Mouse (Mus musculus) embryonic facial prominence, embryonic 11.5 days (tissue): ENCODE results near the gene Dcun1d5. TPM values are rescaled to one million over a fixed set of nuclear protein-coding genes. Genes with fewer than 3 reads are reported as not detected.

Source experiments
- ATAC-seq: fragments of 200-750 bp; cut with Nextera tagmentation; replicated peaks from 2 replicates; pipeline ENCODE4 v1.8.0; 2017; ENCODE audit warnings: low read depth; ENCODE audit not compliant: insufficient number of reproducible peaks, low FRiP score, low TSS enrichment
- DNase-seq: peaks from one replicate; pipeline ENCODE4 v3.0.0-alpha.2; 2015; ENCODE audit warnings: low spot score
- H3K27ac ChIP-seq: fragments of 300-500 bp; sonication (generic); replicated peaks from 2 replicates; pipeline ENCODE4 v1.5.1; 2014; ENCODE audit warnings: mild to moderate bottlenecking, low read depth, low read length, control low read depth
- H3K27me3 ChIP-seq: fragments of 300-500 bp; sonication (generic); 2 replicates; pipeline ENCODE4 v1.6.1; 2014; ENCODE audit warnings: mild to moderate bottlenecking, low read length, moderate library complexity, mixed read lengths; ENCODE audit not compliant: control insufficient read depth, insufficient read depth
- H3K36me3 ChIP-seq: fragments of 300-500 bp; sonication (generic); replicated peaks from 2 replicates; pipeline ENCODE4 v1.6.1; 2014; ENCODE audit warnings: low read depth, mild to moderate bottlenecking, low read length, moderate library complexity, mixed read lengths; ENCODE audit not compliant: control insufficient read depth, insufficient read depth
- H3K4me1 ChIP-seq: fragments of 300-500 bp; sonication (generic); 2 replicates; pipeline ENCODE4 v1.6.1; 2014; ENCODE audit warnings: low read length, mixed read lengths; ENCODE audit not compliant: control insufficient read depth, insufficient read depth
- H3K4me2 ChIP-seq: fragments of 300-500 bp; sonication (generic); 2 replicates; pipeline ENCODE4 v1.6.1; 2014; ENCODE audit warnings: low read depth, mild to moderate bottlenecking, control low read depth, low read length, moderate library complexity
- H3K4me3 ChIP-seq: fragments of 300-500 bp; sonication (generic); 2 replicates; pipeline ENCODE4 v1.5.1; 2014; ENCODE audit warnings: low read depth, low read length, control low read depth
- H3K9ac ChIP-seq: fragments of 300-500 bp; sonication (generic); replicated peaks from 2 replicates; pipeline ENCODE4 v1.6.1; 2014; ENCODE audit warnings: mild to moderate bottlenecking, control low read depth, low read length
- H3K9me3 ChIP-seq: fragments of 300-500 bp; sonication (generic); replicated peaks from 2 replicates; pipeline ENCODE4 v1.6.1; 2016; ENCODE audit warnings: mild to moderate bottlenecking, low read length, inconsistent platforms, mixed read lengths; ENCODE audit not compliant: control insufficient read depth
- WGBS: fragments of 180-500 bp; shearing (Covaris S2); extraction: QIAGEN DNeasy Blood & Tissue Kit; methylation state at CpG from one replicate; pipeline ENCODE4 v1.1.7; 2014; 5-methylcytosine and 5-hydroxymethylcytosine counted together
- polyA plus RNA-seq: library from polyadenylated mRNA; unstranded; fragments of >200 nt; fragmentation: Nextera tagmentation; extraction: Ambion mirVana; gene quantifications from 2 replicates; pipeline ENCODE4 v1.2.1, GENCODE M21; 2014

Gene Dcun1d5
- 158 and 161 TPM in 2 replicates for polyA plus RNA-seq

DNA sequence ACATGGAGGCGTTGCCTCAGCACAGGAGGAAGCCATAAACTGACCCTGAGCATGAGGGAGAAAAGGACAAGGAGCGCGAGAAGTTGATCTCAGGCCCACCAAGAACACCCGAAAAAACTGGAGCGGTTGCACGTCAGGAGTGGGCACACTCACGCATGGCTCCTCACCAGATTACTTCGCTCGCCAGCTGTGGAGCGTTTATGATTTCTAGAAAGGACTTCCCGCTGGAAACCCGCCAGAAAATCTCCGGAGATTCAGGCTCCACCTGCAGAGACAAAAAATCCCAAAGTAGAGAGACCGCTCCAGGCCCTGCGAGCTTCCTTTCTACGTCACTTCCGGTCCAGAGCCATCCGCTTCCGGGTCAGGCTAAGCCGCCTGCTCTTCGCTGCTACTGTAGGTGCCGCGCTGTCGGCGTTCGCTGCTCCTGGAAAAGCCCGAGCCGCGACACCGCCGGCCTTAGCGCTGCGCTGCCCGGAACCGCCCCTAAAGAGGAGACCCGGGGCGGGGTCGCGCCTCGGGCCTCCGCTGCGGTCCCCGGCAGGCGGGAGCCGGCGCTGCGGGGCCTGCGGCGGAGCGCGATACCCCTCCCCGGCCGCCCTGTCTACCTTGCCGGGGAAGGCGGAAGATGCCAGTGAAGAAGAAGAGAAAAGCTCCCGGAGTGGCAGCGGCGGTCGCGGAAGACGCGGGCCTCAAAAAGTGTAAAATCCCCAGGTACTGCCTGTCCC lies at the start of gene Dcun1d5, which contains the start of gene Dync2h1:
Dcun1d5 (plus strand) TSS at position 349 of the 725 bp plus-strand sequence.
Dync2h1 (minus strand) TSS at position 275 of the 725 bp plus-strand sequence.
- WGBS = under 1% methylated on average over 58 of the region's 62 CpGs
- no peaks in the 10 kb centered on the region for H3K27me3 ChIP-seq
- peak within 1 kb of the TSS; percentile 90 for H3K27ac ChIP-seq
- no peaks in the 10 kb centered on the region for H3K36me3 ChIP-seq
- peak within 1 kb of the TSS; percentile 49 for H3K4me2 ChIP-seq
- peak; percentile 95 for DNase-seq
- H3K9ac ChIP-seq = peak within 1 kb of the TSS; percentile 90
- no peaks in the 10 kb centered on the region for H3K9me3 ChIP-seq
- ATAC-seq = peak; percentile 99
- no peaks in the 10 kb centered on the region for H3K4me1 ChIP-seq
- H3K4me3 ChIP-seq = peak within 1 kb of the TSS; percentile 90

DNA sequence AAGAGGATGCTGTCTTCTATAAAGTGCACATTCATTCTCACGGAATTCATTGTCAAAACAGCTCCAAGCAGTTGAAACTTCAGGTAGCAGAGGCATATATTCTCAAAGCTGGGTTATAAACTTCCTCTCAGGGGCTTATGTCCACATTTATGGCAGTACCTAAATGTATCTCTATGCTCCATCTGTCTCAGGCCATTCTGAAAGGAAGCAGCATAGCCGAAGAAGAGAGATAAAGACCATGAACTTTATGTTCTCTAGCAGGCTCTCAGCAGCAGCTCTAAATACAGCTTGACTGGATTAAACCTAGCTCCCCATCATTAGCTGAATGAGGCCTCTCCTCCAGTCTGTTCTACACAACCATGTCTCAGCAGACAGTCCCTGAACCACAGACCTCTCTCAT lies 29.9 kb upstream of the Dcun1d5 start:
- 91% methylated on average over 2 of the region's 2 CpGs for WGBS
- ATAC-seq = no peak
- no peaks in the 10 kb centered on the region for H3K36me3 ChIP-seq

DNA sequence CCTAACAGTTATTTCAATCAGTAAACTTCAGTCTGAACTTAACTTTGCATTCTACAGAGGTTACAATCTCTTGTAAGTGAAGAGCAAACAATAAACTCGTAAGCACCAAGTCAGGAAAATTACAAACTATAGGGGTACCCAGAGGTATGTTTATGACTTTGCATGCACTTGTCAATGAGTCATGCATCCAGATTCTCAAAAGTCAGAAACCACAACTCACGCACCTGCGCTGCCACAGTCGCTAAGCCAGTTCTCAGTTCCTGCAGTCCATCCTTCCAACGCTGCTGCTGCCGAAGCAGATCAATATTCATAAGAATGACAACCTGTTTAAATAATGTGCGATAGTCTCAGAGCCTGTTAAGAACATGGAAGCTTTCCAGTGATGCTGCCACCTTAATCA lies 25.7 kb upstream of the Dcun1d5 start:
- Histone ChIP-seq H3K4me2 (no peak overlapping the region), H3K36me3 (no peaks in the 10 kb centered on the region)
- 91% methylated on average over 7 of the region's 7 CpGs for WGBS

More for the DNA sequence above, 29.9 kb upstream of the Dcun1d5 start:
- H3K4me3 ChIP-seq = no peak overlapping the region
- no peak for DNase-seq
- H3K9ac ChIP-seq = no peak overlapping the region
- no peaks in the 10 kb centered on the region for H3K9me3 ChIP-seq
- H3K4me2 ChIP-seq = no peak overlapping the region
- H3K27me3 ChIP-seq = no peaks in the 10 kb centered on the region
- H3K4me1 ChIP-seq = no peaks in the 10 kb centered on the region
- no peak overlapping the region for H3K27ac ChIP-seq

DNA sequence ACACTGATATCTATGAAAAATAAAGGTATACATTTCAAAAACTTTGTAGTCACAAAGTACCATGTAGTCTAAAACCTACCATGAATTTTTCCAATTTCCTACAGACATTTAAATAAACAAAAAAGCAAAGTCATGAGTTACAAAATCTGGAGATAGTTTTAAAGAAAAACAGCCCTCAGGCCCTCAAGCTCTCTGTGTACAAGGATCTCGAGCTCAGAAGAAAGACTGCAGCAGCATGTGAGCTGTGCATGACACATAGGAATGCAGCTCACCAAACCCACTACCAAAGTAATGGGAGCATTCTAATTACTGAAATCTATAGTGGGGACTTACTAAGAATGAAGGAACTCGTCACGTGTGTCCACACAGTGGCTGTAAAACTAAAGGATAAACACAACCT lies 24.6 kb upstream of the Dcun1d5 start:
- DNase-seq (peak; percentile 58), ATAC-seq (peak; percentile 79)
- Histone ChIP-seq H3K27ac (no peak overlapping the region), H3K27me3 (no peaks in the 10 kb centered on the region), H3K9me3 (no peaks in the 10 kb centered on the region), H3K4me1 (no peaks in the 10 kb centered on the region), H3K4me3 (no peak overlapping the region), H3K36me3 (no peaks in the 10 kb centered on the region), H3K9ac (no peak overlapping the region), H3K4me2 (no peak overlapping the region)
- WGBS = 49% methylated on average over 3 of the region's 3 CpGs

More for the DNA sequence above, 25.7 kb upstream of the Dcun1d5 start:
- DNase-seq (no peak), ATAC-seq (no peak)
- Histone ChIP-seq H3K27me3 (no peaks in the 10 kb centered on the region), H3K4me1 (no peaks in the 10 kb centered on the region), H3K9me3 (no peaks in the 10 kb centered on the region), H3K4me3 (no peak overlapping the region), H3K9ac (no peak overlapping the region), H3K27ac (no peak overlapping the region)

DNA sequence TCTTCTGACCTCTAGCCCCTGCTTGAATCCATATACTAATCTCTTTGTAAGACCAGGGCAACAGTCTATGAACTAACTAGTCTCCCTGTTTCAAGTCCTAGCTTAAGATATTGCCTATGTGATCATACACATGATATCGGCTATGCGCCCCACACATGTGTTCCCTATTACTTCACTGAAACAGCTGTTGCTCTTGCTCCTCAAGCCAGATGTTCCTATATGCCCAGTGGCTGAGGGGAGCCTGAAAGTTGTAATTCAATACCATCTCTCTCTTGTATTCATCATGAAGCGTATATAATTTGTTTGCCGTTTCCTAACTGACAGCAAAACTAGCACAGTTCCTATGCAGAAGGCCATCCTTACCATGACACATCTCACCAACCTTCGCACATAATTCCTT lies 23.6 kb upstream of the Dcun1d5 start:
- Histone ChIP-seq H3K4me2 (no peak overlapping the region), H3K4me1 (no peaks in the 10 kb centered on the region), H3K9ac (no peak overlapping the region), H3K27ac (no peak overlapping the region), H3K9me3 (no peaks in the 10 kb centered on the region), H3K36me3 (no peaks in the 10 kb centered on the region), H3K4me3 (no peak overlapping the region), H3K27me3 (no peaks in the 10 kb centered on the region)
- ATAC-seq = peak; percentile 86
- DNase-seq = peak; percentile 79
- 41% methylated on average over 5 of the region's 5 CpGs for WGBS

DNA sequence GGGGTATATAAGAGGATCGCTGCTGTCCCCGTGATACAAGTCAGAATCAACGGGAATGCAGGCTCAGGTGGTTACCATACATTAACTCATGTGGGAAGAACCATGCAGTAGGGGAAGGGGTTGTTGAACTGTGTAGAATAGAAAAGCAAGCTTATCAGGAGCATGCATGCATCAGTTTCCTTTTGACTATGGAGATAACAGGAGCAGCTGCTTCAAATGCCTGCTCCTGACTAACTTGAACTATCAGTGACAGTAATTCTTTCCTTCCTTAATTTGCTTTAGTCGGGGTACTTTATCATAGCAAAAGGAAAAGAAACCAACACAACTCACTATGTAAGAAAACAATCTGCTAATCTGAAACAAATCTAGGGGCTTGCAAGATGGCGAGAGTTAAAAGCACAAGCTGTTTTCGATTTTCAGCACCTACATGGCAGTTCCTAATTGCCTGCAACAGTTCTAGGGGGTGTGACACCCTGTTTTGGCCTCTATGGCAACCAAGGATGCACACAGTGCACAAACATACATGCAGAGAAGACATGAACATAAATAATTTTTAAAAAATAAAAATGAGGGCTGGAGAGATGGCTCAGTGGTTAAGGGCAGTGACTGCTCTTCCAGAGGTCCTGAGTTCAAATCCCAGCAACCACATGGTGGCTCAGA lies 16.9 kb upstream of the Dcun1d5 start:
- no peaks in the 10 kb centered on the region for H3K9me3 ChIP-seq
- no peak for DNase-seq
- H3K27me3 ChIP-seq = no peaks in the 10 kb centered on the region
- H3K36me3 ChIP-seq = no peaks in the 10 kb centered on the region
- no peaks in the 10 kb centered on the region for H3K4me1 ChIP-seq
- no peak overlapping the region for H3K4me3 ChIP-seq
- WGBS = 87% methylated on average over 6 of the region's 6 CpGs
- no peak for ATAC-seq
- H3K9ac ChIP-seq = no peak overlapping the region
- no peak overlapping the region for H3K4me2 ChIP-seq
- H3K27ac ChIP-seq = no peak overlapping the region

DNA sequence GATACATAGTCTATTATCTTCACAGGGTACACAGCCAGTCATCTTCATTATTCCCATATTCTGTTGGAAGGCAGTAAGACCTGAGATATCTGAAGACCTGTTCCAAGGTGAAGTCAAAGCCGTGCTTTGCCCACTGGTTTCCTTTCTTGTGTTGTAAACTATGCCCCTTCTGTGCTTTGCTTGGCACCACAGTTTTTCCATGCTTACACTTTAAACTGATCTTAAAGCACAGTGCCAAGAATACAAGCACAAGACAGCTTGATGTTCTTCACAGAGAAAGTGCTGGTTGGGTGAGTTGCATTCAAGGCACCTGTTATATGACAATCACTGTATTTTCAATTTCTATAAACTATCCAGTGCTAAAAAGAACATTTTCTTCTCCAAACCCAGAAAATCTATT lies 10.6 kb upstream of the Dcun1d5 start:
- H3K4me2 ChIP-seq = no peak overlapping the region
- no peak overlapping the region for H3K9ac ChIP-seq
- H3K4me1 ChIP-seq = no peaks in the 10 kb centered on the region
- no peak overlapping the region for H3K27ac ChIP-seq
- no peaks in the 10 kb centered on the region for H3K27me3 ChIP-seq
- 93% methylated on average over 1 of the region's 1 CpGs for WGBS
- H3K4me3 ChIP-seq = no peak overlapping the region
- DNase-seq (no peak), ATAC-seq (no peak)
- H3K36me3 ChIP-seq = no peaks in the 10 kb centered on the region
- H3K9me3 ChIP-seq = no peaks in the 10 kb centered on the region
